Mouse (Mus musculus): ENCODE measurements around the gene Tctn1. TPM values are rescaled to one million over a fixed set of nuclear protein-coding genes. Genes with fewer than 3 reads are reported as not detected.

Gene Tctn1
- polyA plus RNA-seq, 1 experiment from 2014 or later: 6.5 TPM

GRCm38 (mm10) chr5:122287026-122287425, 22.8 kb upstream of the Tctn1 start:
- Histone ChIP-seq H3K9me3 (ENCODE audit: control insufficient read depth, low read length) (no peaks in the 10 kb centered on the region), H3K4me1 (replicated peaks; ENCODE audit: control insufficient read depth, insufficient read depth, low read length) (peaks cover 14% of the 10 kb centered on the region), H3K36me3 (replicated peaks; ENCODE audit: control insufficient read depth, insufficient read depth) (no peaks in the 10 kb centered on the region; the same call in 1 of the 2 replicates), H3K4me3 (replicated peaks; ENCODE audit: low read length) (no peak overlapping the region), H3K27me3 (ENCODE audit: control insufficient read depth, insufficient read depth, low read length) (no peaks in the 10 kb centered on the region), H3K9ac (no peak overlapping the region), H3K27ac (no peak overlapping the region), H3K4me2 (replicated peaks) (no peak overlapping the region)
- DNase-seq (ENCODE audit: low spot score) (no peak), ATAC-seq (ENCODE audit: low FRiP score) (no peak)
- WGBS: 92% methylated on average over 4 of the region's 4 CpGs

GRCm38 (mm10) chr5:122286191-122286590, 21.9 kb upstream of the Tctn1 start:
- H3K4me2 ChIP-seq (replicated peaks): peak overlapping the region; percentile 100

GRCm38 (mm10) chr5:122285767-122286150, 21.5 kb upstream of the Tctn1 start:
- peak overlapping the region; percentile 100 for H3K4me2 ChIP-seq (replicated peaks)
- 57% methylated on average over 7 of the region's 7 CpGs for WGBS
- no peaks in the 10 kb centered on the region for H3K27me3 ChIP-seq (ENCODE audit: control insufficient read depth, insufficient read depth, low read length)
- peak overlapping the region; percentile 96 for H3K4me3 ChIP-seq (replicated peaks; ENCODE audit: low read length)
- H3K9me3 ChIP-seq (ENCODE audit: control insufficient read depth, low read length): no peaks in the 10 kb centered on the region
- no peak overlapping the region for H3K27ac ChIP-seq
- H3K4me1 ChIP-seq (replicated peaks; ENCODE audit: control insufficient read depth, insufficient read depth, low read length): peaks cover 14% of the 10 kb centered on the region
- peak overlapping the region; percentile 92; the same call in 1 of the 2 replicates for H3K9ac ChIP-seq
- DNase-seq (ENCODE audit: low spot score) (no peak), ATAC-seq (ENCODE audit: low FRiP score) (no peak)
- H3K36me3 ChIP-seq (replicated peaks; ENCODE audit: control insufficient read depth, insufficient read depth): no peaks in the 10 kb centered on the region; the same call in 1 of the 2 replicates

More at GRCm38 (mm10) chr5:122286191-122286590, 21.9 kb upstream of the Tctn1 start:
- no peak overlapping the region for H3K9ac ChIP-seq
- no peak for DNase-seq (ENCODE audit: low spot score)
- ATAC-seq (ENCODE audit: low FRiP score): no peak
- H3K27me3 ChIP-seq (ENCODE audit: control insufficient read depth, insufficient read depth, low read length): no peaks in the 10 kb centered on the region
- H3K36me3 ChIP-seq (replicated peaks; ENCODE audit: control insufficient read depth, insufficient read depth): no peaks in the 10 kb centered on the region; the same call in 1 of the 2 replicates
- H3K27ac ChIP-seq: no peak overlapping the region
- H3K4me1 ChIP-seq (replicated peaks; ENCODE audit: control insufficient read depth, insufficient read depth, low read length): peaks cover 14% of the 10 kb centered on the region
- WGBS: 84% methylated on average over 10 of the region's 10 CpGs
- H3K4me3 ChIP-seq (replicated peaks; ENCODE audit: low read length): no peak overlapping the region; the same call in 1 of the 2 replicates
- no peaks in the 10 kb centered on the region for H3K9me3 ChIP-seq (ENCODE audit: control insufficient read depth, low read length)

GRCm38 (mm10) chr5:122285029-122285766, 20.9 kb upstream of the Tctn1 start:
- Histone ChIP-seq H3K9me3 (ENCODE audit: control insufficient read depth, low read length) (no peaks in the 10 kb centered on the region), H3K4me2 (replicated peaks) (peak overlapping the region; percentile 100), H3K9ac (peak overlapping the region; percentile 92), H3K36me3 (replicated peaks; ENCODE audit: control insufficient read depth, insufficient read depth) (no peaks in the 10 kb centered on the region; the same call in 1 of the 2 replicates), H3K27me3 (ENCODE audit: control insufficient read depth, insufficient read depth, low read length) (no peaks in the 10 kb centered on the region), H3K4me3 (replicated peaks; ENCODE audit: low read length) (peak overlapping the region; percentile 96), H3K27ac (peak overlapping the region; percentile 90), H3K4me1 (replicated peaks; ENCODE audit: control insufficient read depth, insufficient read depth, low read length) (peaks cover 14% of the 10 kb centered on the region)
- WGBS: 1% methylated on average over 34 of the region's 34 CpGs
- ATAC-seq (ENCODE audit: low FRiP score): peak; percentile 46; the same call in 1 of the 2 replicates
- DNase-seq (ENCODE audit: low spot score): peak; percentile 35

- H3K27me3 ChIP-seq (ENCODE audit: control insufficient read depth, insufficient read depth, low read length): no peaks in the 10 kb centered on the region
- WGBS: under 1% methylated on average over 89 of the region's 114 CpGs
- ATAC-seq (ENCODE audit: low FRiP score): peak; percentile 93
These were observed 20.1 kb upstream of the Tctn1 start, which contains the start of gene Pptc7 for GRCm38 (mm10) chr5:122284183-122285028. Pptc7 (plus strand) TSS chr5:122284365.

GRCm38 (mm10) chr5:122283828-122284182, 19.5 kb upstream of the Tctn1 start:
- ATAC-seq (ENCODE audit: low FRiP score) (no peak), DNase-seq (ENCODE audit: low spot score) (no peak)
- WGBS: 17% methylated on average over 2 of the region's 2 CpGs
- peak overlapping the region; percentile 25; the same call in 1 of the 2 replicates for H3K4me2 ChIP-seq (replicated peaks)
- H3K36me3 ChIP-seq (replicated peaks; ENCODE audit: control insufficient read depth, insufficient read depth): no peaks in the 10 kb centered on the region
- no peak overlapping the region for H3K4me3 ChIP-seq (replicated peaks; ENCODE audit: low read length)
- no peak overlapping the region for H3K9ac ChIP-seq
- no peaks in the 10 kb centered on the region for H3K27me3 ChIP-seq (ENCODE audit: control insufficient read depth, insufficient read depth, low read length)
- H3K4me1 ChIP-seq (replicated peaks; ENCODE audit: control insufficient read depth, insufficient read depth, low read length): peaks cover 14% of the 10 kb centered on the region
- no peaks in the 10 kb centered on the region for H3K9me3 ChIP-seq (ENCODE audit: control insufficient read depth, low read length)
- H3K27ac ChIP-seq: no peak overlapping the region

More at GRCm38 (mm10) chr5:122284183-122285028, 20.1 kb upstream of the Tctn1 start, which contains the start of gene Pptc7:
- Histone ChIP-seq H3K9ac (peak within 1 kb of the TSS; percentile 92), H3K4me3 (replicated peaks; ENCODE audit: low read length) (peak within 1 kb of the TSS; percentile 96), H3K36me3 (replicated peaks; ENCODE audit: control insufficient read depth, insufficient read depth) (no peaks in the 10 kb centered on the region), H3K4me1 (replicated peaks; ENCODE audit: control insufficient read depth, insufficient read depth, low read length) (peaks cover 14% of the 10 kb centered on the region), H3K27ac (peak within 1 kb of the TSS; percentile 90), H3K4me2 (replicated peaks) (peak within 1 kb of the TSS; percentile 100), H3K9me3 (ENCODE audit: control insufficient read depth, low read length) (no peaks in the 10 kb centered on the region)
- DNase-seq (ENCODE audit: low spot score): peak; percentile 89

GRCm38 (mm10) chr5:122280827-122281462, 16.7 kb upstream of the Tctn1 start:
- ATAC-seq (ENCODE audit: low FRiP score): no peak
- peaks cover 9% of the 10 kb centered on the region for H3K4me1 ChIP-seq (replicated peaks; ENCODE audit: control insufficient read depth, insufficient read depth, low read length)
- no peaks in the 10 kb centered on the region for H3K27me3 ChIP-seq (ENCODE audit: control insufficient read depth, insufficient read depth, low read length)
- H3K4me2 ChIP-seq (replicated peaks): no peak overlapping the region
- no peak overlapping the region for H3K27ac ChIP-seq
- no peaks in the 10 kb centered on the region for H3K36me3 ChIP-seq (replicated peaks; ENCODE audit: control insufficient read depth, insufficient read depth)
- 39% methylated on average over 19 of the region's 19 CpGs for WGBS
- H3K4me3 ChIP-seq (replicated peaks; ENCODE audit: low read length): no peak overlapping the region
- DNase-seq (ENCODE audit: low spot score): no peak
- no peaks in the 10 kb centered on the region for H3K9me3 ChIP-seq (ENCODE audit: control insufficient read depth, low read length)
- no peak overlapping the region for H3K9ac ChIP-seq

GRCm38 (mm10) chr5:122280422-122280826, 16.2 kb upstream of the Tctn1 start:
- 54% methylated on average over 6 of the region's 6 CpGs for WGBS
- Histone ChIP-seq H3K4me3 (replicated peaks; ENCODE audit: low read length) (no peak overlapping the region), H3K4me1 (replicated peaks; ENCODE audit: control insufficient read depth, insufficient read depth, low read length) (peaks cover 3% of the 10 kb centered on the region), H3K27me3 (ENCODE audit: control insufficient read depth, insufficient read depth, low read length) (no peaks in the 10 kb centered on the region), H3K4me2 (replicated peaks) (no peak overlapping the region), H3K27ac (no peak overlapping the region), H3K9me3 (ENCODE audit: control insufficient read depth, low read length) (no peaks in the 10 kb centered on the region), H3K9ac (no peak overlapping the region), H3K36me3 (replicated peaks; ENCODE audit: control insufficient read depth, insufficient read depth) (no peaks in the 10 kb centered on the region)
- DNase-seq (ENCODE audit: low spot score): no peak
- ATAC-seq (ENCODE audit: low FRiP score): no peak

Measured in hindbrain, embryonic 14.5 days (tissue).